Mouse (Mus musculus): ENCODE results near the gene Gm49661. TPM values are rescaled to one million over a fixed set of nuclear protein-coding genes. Genes with fewer than 3 reads are reported as not detected.

Gene Gm49661
- total and polyA plus RNA-seq, 2 experiments from 2014 or later = not detected

- ATAC-seq (no peak), DNase-seq (no peak)
- Histone ChIP-seq H3K9me3 (ENCODE audit: low read length) (no peaks in the 10 kb centered on the region), H3K27ac (ENCODE audit: low read depth, low read length) (no peak overlapping the region), H3K4me2 (ENCODE audit: low read depth) (no peak overlapping the region), H3K4me3 (ENCODE audit: low read depth, low read length) (no peak overlapping the region), H3K36me3 (ENCODE audit: insufficient read depth) (peaks cover 88% of the 10 kb centered on the region), H3K9ac (no peak overlapping the region), H3K4me1 (ENCODE audit: insufficient read depth) (no peaks in the 10 kb centered on the region), H3K27me3 (ENCODE audit: insufficient read depth, low read length) (peaks cover 4% of the 10 kb centered on the region; the same call in 1 of the 2 replicates)
- TF ChIP-seq CTCF (IDR thresholded peaks at IDR 0.05; ENCODE audit: low read depth) = no peak
- 95% methylated on average over 15 of the region's 15 CpGs for WGBS
Observed at GRCm38 (mm10) chr8:84918646-84919045, 50.6 kb downstream of the Gm49661 start.

- Histone ChIP-seq H3K36me3 (ENCODE audit: insufficient read depth) (peaks cover 89% of the 10 kb centered on the region), H3K9me3 (ENCODE audit: low read length) (no peaks in the 10 kb centered on the region), H3K9ac (no peak overlapping the region), H3K27ac (ENCODE audit: low read depth, low read length) (no peak overlapping the region), H3K4me3 (ENCODE audit: low read depth, low read length) (no peak overlapping the region), H3K4me2 (ENCODE audit: low read depth) (no peak overlapping the region), H3K27me3 (ENCODE audit: insufficient read depth, low read length) (peaks cover 4% of the 10 kb centered on the region; the same call in 1 of the 2 replicates), H3K4me1 (ENCODE audit: insufficient read depth) (no peaks in the 10 kb centered on the region)
- ATAC-seq = no peak
- no peak for DNase-seq
- TF ChIP-seq CTCF (IDR thresholded peaks at IDR 0.05; ENCODE audit: low read depth) = no peak
- 47% methylated on average over 20 of the region's 20 CpGs for WGBS
Observed at GRCm38 (mm10) chr8:84917781-84918180, 51.5 kb downstream of the Gm49661 start.

Small RNA genes lying within 50 kb of the gene (microRNA-seq; reads per million reads assigned to microRNA genes)
- gene Gm24197 = 0 reads per million in 2 experiments

Other genes with a start within 250 kb of the Gm49661 start
- not detected in 2 replicates for gene G430095P16Rik, start 246.4 kb downstream of the Gm49661 start, total RNA-seq (2014; rRNA removed)
- 0.56 and 1.0 TPM in 2 replicates for gene G430095P16Rik, start 246.4 kb downstream of the Gm49661 start, polyA plus RNA-seq (2015; fragmentation: Nextera tagmentation; extraction: Ambion mirVana)
- 111 and 116 TPM in 2 replicates for gene Nfix, start 169.1 kb downstream of the Gm49661 start, total RNA-seq (2014; rRNA removed)
- gene Nfix, start 169.1 kb downstream of the Gm49661 start, polyA plus RNA-seq (2015; fragmentation: Nextera tagmentation; extraction: Ambion mirVana) = 347 and 376 TPM in 2 replicates
- gene Dand5, start 146.6 kb downstream of the Gm49661 start, total RNA-seq (2014; rRNA removed) = 4.7 and 6.9 TPM in 2 replicates
- 8.2 and 10.0 TPM in 2 replicates for gene Dand5, start 146.6 kb downstream of the Gm49661 start, polyA plus RNA-seq (2015; fragmentation: Nextera tagmentation; extraction: Ambion mirVana)
- 24.7 and 28.7 TPM in 2 replicates for gene Gadd45gip1, start 137.9 kb downstream of the Gm49661 start, total RNA-seq (2014; rRNA removed)
- gene Gadd45gip1, start 137.9 kb downstream of the Gm49661 start, polyA plus RNA-seq (2015; fragmentation: Nextera tagmentation; extraction: Ambion mirVana) = 36.7 and 40.8 TPM in 2 replicates
- 32.2 and 55.3 TPM in 2 replicates for gene Rad23a, start 128.8 kb downstream of the Gm49661 start, total RNA-seq (2014; rRNA removed)
- 63.5 and 77.4 TPM in 2 replicates for gene Rad23a, start 128.8 kb downstream of the Gm49661 start, polyA plus RNA-seq (2015; fragmentation: Nextera tagmentation; extraction: Ambion mirVana)
- 470 and 505 TPM in 2 replicates for gene Calr, start 122.5 kb downstream of the Gm49661 start, total RNA-seq (2014; rRNA removed)
- gene Calr, start 122.5 kb downstream of the Gm49661 start, polyA plus RNA-seq (2015; fragmentation: Nextera tagmentation; extraction: Ambion mirVana) = 354 and 405 TPM in 2 replicates
- 77.1 and 91.2 TPM in 2 replicates for gene Farsa, start 112.4 kb downstream of the Gm49661 start, total RNA-seq (2014; rRNA removed)
- 100 and 103 TPM in 2 replicates for gene Farsa, start 112.4 kb downstream of the Gm49661 start, polyA plus RNA-seq (2015; fragmentation: Nextera tagmentation; extraction: Ambion mirVana)
- 27.5 and 32.2 TPM in 2 replicates for gene Syce2, start 97.3 kb downstream of the Gm49661 start, total RNA-seq (2014; rRNA removed)
- gene Syce2, start 97.3 kb downstream of the Gm49661 start, polyA plus RNA-seq (2015; fragmentation: Nextera tagmentation; extraction: Ambion mirVana) = 77.9 and 78.2 TPM in 2 replicates
- gene Gcdh, start 75.5 kb downstream of the Gm49661 start, total RNA-seq (2014; rRNA removed) = 28.9 and 31.5 TPM in 2 replicates
- gene Gcdh, start 75.5 kb downstream of the Gm49661 start, polyA plus RNA-seq (2015; fragmentation: Nextera tagmentation; extraction: Ambion mirVana) = 21.3 and 27.5 TPM in 2 replicates
- gene Klf1, start 67.5 kb downstream of the Gm49661 start, total RNA-seq (2014; rRNA removed) = 0.46 TPM in 1 of 2 replicates, not detected in the other
- 0.50 and 0.77 TPM in 2 replicates for gene Klf1, start 67.5 kb downstream of the Gm49661 start, polyA plus RNA-seq (2015; fragmentation: Nextera tagmentation; extraction: Ambion mirVana)
- gene Dnase2a, start 60.9 kb downstream of the Gm49661 start, total RNA-seq (2014; rRNA removed) = 3.6 and 3.7 TPM in 2 replicates
- 6.3 and 7.1 TPM in 2 replicates for gene Dnase2a, start 60.9 kb downstream of the Gm49661 start, polyA plus RNA-seq (2015; fragmentation: Nextera tagmentation; extraction: Ambion mirVana)
- gene Mast1, start 32.1 kb downstream of the Gm49661 start, total RNA-seq (2014; rRNA removed) = 39.7 and 57.7 TPM in 2 replicates
- gene Mast1, start 32.1 kb downstream of the Gm49661 start, polyA plus RNA-seq (2015; fragmentation: Nextera tagmentation; extraction: Ambion mirVana) = 44.2 and 63.8 TPM in 2 replicates
- 4.8 and 10.4 TPM in 2 replicates for gene Rtbdn, start 22.4 kb downstream of the Gm49661 start, total RNA-seq (2014; rRNA removed)
- 1.7 and 3.5 TPM in 2 replicates for gene Rtbdn, start 22.4 kb downstream of the Gm49661 start, polyA plus RNA-seq (2015; fragmentation: Nextera tagmentation; extraction: Ambion mirVana)
- 814 and 983 TPM in 2 replicates for gene Prdx2, start 154 bp upstream of the Gm49661 start, total RNA-seq (2014; rRNA removed)
- gene Prdx2, start 154 bp upstream of the Gm49661 start, polyA plus RNA-seq (2015; fragmentation: Nextera tagmentation; extraction: Ambion mirVana) = 974 and 1,110 TPM in 2 replicates
- 39.8 and 42.7 TPM in 2 replicates for gene Rnaseh2a, start 334 bp upstream of the Gm49661 start, total RNA-seq (2014; rRNA removed)
- 52.2 and 56.3 TPM in 2 replicates for gene Rnaseh2a, start 334 bp upstream of the Gm49661 start, polyA plus RNA-seq (2015; fragmentation: Nextera tagmentation; extraction: Ambion mirVana)
- 21.9 and 22.2 TPM in 2 replicates for gene Junb, start 9.3 kb upstream of the Gm49661 start, total RNA-seq (2014; rRNA removed)
- 10.1 and 15.9 TPM in 2 replicates for gene Junb, start 9.3 kb upstream of the Gm49661 start, polyA plus RNA-seq (2015; fragmentation: Nextera tagmentation; extraction: Ambion mirVana)
- 30.3 and 32.5 TPM in 2 replicates for gene Hook2, start 21.2 kb upstream of the Gm49661 start, total RNA-seq (2014; rRNA removed)
- gene Hook2, start 21.2 kb upstream of the Gm49661 start, polyA plus RNA-seq (2015; fragmentation: Nextera tagmentation; extraction: Ambion mirVana) = 22.6 and 28.7 TPM in 2 replicates
- not detected in 2 replicates for gene Best2, start 45.1 kb upstream of the Gm49661 start, total RNA-seq (2014; rRNA removed)
- 0.11 and 0.15 TPM in 2 replicates for gene Best2, start 45.1 kb upstream of the Gm49661 start, polyA plus RNA-seq (2015; fragmentation: Nextera tagmentation; extraction: Ambion mirVana)
- gene Asna1, start 55.8 kb upstream of the Gm49661 start, total RNA-seq (2014; rRNA removed) = 136 and 160 TPM in 2 replicates
- gene Asna1, start 55.8 kb upstream of the Gm49661 start, polyA plus RNA-seq (2015; fragmentation: Nextera tagmentation; extraction: Ambion mirVana) = 153 and 180 TPM in 2 replicates
- gene Trir, start 57.4 kb upstream of the Gm49661 start, total RNA-seq (2014; rRNA removed) = 338 and 447 TPM in 2 replicates
- gene Trir, start 57.4 kb upstream of the Gm49661 start, polyA plus RNA-seq (2015; fragmentation: Nextera tagmentation; extraction: Ambion mirVana) = 161 and 178 TPM in 2 replicates
- 129 and 155 TPM in 2 replicates for gene Tnpo2, start 67.5 kb upstream of the Gm49661 start, total RNA-seq (2014; rRNA removed)
- 40.4 and 52.3 TPM in 2 replicates for gene Tnpo2, start 67.5 kb upstream of the Gm49661 start, polyA plus RNA-seq (2015; fragmentation: Nextera tagmentation; extraction: Ambion mirVana)
- gene Fbxw9, start 90.6 kb upstream of the Gm49661 start, total RNA-seq (2014; rRNA removed) = 106 and 115 TPM in 2 replicates
- 79.8 and 87.4 TPM in 2 replicates for gene Fbxw9, start 90.6 kb upstream of the Gm49661 start, polyA plus RNA-seq (2015; fragmentation: Nextera tagmentation; extraction: Ambion mirVana)
- not detected in 2 replicates for gene Gm5741, start 98.5 kb upstream of the Gm49661 start, total RNA-seq (2014; rRNA removed)
- 0.74 and 3.0 TPM in 2 replicates for gene Gm5741, start 98.5 kb upstream of the Gm49661 start, polyA plus RNA-seq (2015; fragmentation: Nextera tagmentation; extraction: Ambion mirVana)
- gene Dhps, start 102.3 kb upstream of the Gm49661 start, total RNA-seq (2014; rRNA removed) = 63.1 and 74.3 TPM in 2 replicates
- 104 and 118 TPM in 2 replicates for gene Dhps, start 102.3 kb upstream of the Gm49661 start, polyA plus RNA-seq (2015; fragmentation: Nextera tagmentation; extraction: Ambion mirVana)
- gene Wdr83os, start 111.3 kb upstream of the Gm49661 start, total RNA-seq (2014; rRNA removed) = 80.8 and 105 TPM in 2 replicates
- gene Wdr83os, start 111.3 kb upstream of the Gm49661 start, polyA plus RNA-seq (2015; fragmentation: Nextera tagmentation; extraction: Ambion mirVana) = 171 and 182 TPM in 2 replicates
- gene Wdr83, start 111.9 kb upstream of the Gm49661 start, total RNA-seq (2014; rRNA removed) = 22.1 and 22.5 TPM in 2 replicates
- gene Wdr83, start 111.9 kb upstream of the Gm49661 start, polyA plus RNA-seq (2015; fragmentation: Nextera tagmentation; extraction: Ambion mirVana) = 35.3 and 37.2 TPM in 2 replicates
- 24.9 and 28.8 TPM in 2 replicates for gene Man2b1, start 113.8 kb upstream of the Gm49661 start, total RNA-seq (2014; rRNA removed)
- gene Man2b1, start 113.8 kb upstream of the Gm49661 start, polyA plus RNA-seq (2015; fragmentation: Nextera tagmentation; extraction: Ambion mirVana) = 14.8 and 18.0 TPM in 2 replicates
- gene Zfp791, start 153.7 kb upstream of the Gm49661 start, total RNA-seq (2014; rRNA removed) = 2.7 and 3.2 TPM in 2 replicates
- gene Zfp791, start 153.7 kb upstream of the Gm49661 start, polyA plus RNA-seq (2015; fragmentation: Nextera tagmentation; extraction: Ambion mirVana) = 1.5 and 2.4 TPM in 2 replicates
- gene Cks1brt, start 182.5 kb upstream of the Gm49661 start, total RNA-seq (2014; rRNA removed) = not detected in 2 replicates
- gene Cks1brt, start 182.5 kb upstream of the Gm49661 start, polyA plus RNA-seq (2015; fragmentation: Nextera tagmentation; extraction: Ambion mirVana) = not detected in 2 replicates

All from forebrain, postnatal 0 days (tissue).